Mouse (Mus musculus): Measurements from ENCODE around the gene Tpi1.
A peak's percentile ranks its signal among the peaks of the same experiment; 100 is the strongest.
"Not testable (repeated sequence)": the region's sequence is repeated elsewhere in the genome, so short reads cannot be mapped to it uniquely, and the experiment has no call there.

Gene Tpi1

DNA sequence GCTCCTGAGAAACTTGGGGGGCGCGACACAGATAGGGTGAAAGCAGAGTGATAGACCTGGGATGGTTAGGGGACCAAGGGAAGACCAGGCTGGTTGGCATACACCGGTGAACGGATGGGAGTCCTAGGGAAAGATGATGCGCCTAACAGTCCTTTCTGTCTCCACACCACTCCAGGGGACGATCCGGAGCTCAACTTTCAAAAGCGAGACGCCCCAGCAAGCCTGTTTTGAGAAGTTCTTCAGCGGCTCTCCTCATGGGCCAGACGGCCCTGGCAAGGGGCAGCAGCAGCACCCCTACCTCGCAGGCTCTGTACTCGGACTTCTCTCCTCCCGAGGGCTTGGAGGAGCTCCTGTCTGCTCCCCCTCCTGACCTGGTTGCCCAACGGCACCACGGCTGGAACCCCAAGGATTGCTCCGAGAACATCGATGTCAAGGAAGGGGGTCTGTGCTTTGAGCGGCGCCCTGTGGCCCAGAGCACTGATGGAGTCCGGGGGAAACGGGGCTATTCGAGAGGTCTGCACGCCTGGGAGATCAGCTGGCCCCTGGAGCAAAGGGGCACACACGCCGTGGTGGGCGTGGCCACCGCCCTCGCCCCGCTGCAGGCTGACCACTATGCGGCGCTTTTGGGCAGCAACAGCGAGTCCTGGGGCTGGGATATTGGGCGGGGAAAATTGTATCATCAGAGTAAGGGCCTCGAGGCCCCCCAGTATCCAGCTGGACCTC is 4.9 kb downstream of the Tpi1 start:
- peak; percentile 93 for DNase-seq (ENCODE audit: low spot score)

GRCm38 (mm10) chr6:124808358-124809012 is 5.6 kb downstream of the Tpi1 start, which contains the start of gene Spsb2:
Gene Spsb2, plus strand, starts transcription at chr6:124808661.
- peak; percentile 85 for DNase-seq (ENCODE audit: low spot score)

DNA sequence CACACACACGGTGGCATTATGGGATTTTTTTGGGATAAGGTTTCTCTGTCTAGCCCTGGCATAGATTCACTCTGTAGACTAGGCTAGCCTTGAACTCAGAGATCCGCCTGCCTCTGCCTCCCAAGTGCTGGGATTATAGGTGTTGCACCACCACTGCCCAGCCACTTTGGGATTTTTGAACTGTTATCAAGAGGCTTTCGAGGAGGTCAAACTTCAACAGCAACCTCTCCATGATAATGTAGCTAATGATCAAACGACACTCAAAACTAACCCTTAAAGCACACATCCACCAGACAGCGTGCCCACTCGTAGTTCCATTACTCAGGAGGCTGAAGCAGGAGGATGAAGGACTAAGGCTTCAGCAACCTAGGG is 6.1 kb downstream of the Tpi1 start:
- DNase-seq (ENCODE audit: low spot score) = no peak

GRCm38 (mm10) chr6:124807366-124807765 is 6.7 kb downstream of the Tpi1 start:
- DNase-seq (ENCODE audit: low spot score) = no peak

- no peak for DNase-seq (ENCODE audit: low spot score)
These were observed 7.5 kb downstream of the Tpi1 start for GRCm38 (mm10) chr6:124806446-124807140.

- peak; percentile 94 for DNase-seq (ENCODE audit: low spot score)
These were observed 8.5 kb downstream of the Tpi1 start for GRCm38 (mm10) chr6:124805341-124806321.

DNA sequence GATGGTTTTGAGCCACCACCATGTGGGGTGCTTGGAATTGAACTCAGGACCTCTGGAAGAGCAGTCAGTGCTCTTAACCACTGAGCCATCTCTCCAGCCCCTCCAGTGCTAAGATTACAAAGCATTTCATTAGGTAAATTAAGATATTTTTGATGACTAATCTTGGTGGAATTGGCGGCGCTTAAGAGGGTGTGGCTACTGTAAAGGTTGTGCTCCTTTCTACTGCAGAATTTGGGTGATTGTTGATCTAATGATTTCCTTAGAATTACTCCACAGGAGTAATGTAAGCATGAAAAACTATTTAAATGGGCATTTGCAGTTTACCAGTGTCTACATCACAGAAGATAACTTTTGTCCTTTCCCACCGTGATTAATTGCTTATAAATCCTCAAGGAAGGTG is 9.8 kb downstream of the Tpi1 start:
- DNase-seq (ENCODE audit: low spot score) = no peak

- DNase-seq (ENCODE audit: low spot score) = not testable (repeated sequence)
These were observed 10.4 kb downstream of the Tpi1 start for GRCm38 (mm10) chr6:124803691-124804090.

- no peak for DNase-seq (ENCODE audit: low spot score)
These were observed 11.0 kb downstream of the Tpi1 start for GRCm38 (mm10) chr6:124803061-124803460.

GRCm38 (mm10) chr6:124802400-124802799 is 11.7 kb downstream of the Tpi1 start:
- peak; percentile 40 for DNase-seq (ENCODE audit: low spot score)

DNA sequence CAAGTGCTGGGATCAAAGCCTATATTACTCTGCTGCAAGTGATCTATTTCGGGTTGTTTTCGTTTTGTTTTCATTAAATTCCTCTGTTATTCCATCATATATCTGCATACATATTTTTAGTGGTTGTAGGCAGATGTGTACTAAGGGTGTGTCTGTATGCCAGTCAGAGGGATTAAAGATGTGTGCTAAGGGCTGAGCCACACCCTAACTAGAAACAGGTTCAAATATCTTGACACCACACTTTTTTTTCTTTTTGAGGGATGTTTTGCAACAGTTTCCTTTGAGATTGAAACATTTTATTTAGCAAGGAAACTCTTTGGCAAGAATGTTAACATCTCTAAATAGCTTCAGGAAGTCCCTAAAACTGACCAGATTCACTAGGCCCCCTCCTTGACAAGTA is 17.9 kb downstream of the Tpi1 start:
- DNase-seq (ENCODE audit: low spot score) = no peak

DNA sequence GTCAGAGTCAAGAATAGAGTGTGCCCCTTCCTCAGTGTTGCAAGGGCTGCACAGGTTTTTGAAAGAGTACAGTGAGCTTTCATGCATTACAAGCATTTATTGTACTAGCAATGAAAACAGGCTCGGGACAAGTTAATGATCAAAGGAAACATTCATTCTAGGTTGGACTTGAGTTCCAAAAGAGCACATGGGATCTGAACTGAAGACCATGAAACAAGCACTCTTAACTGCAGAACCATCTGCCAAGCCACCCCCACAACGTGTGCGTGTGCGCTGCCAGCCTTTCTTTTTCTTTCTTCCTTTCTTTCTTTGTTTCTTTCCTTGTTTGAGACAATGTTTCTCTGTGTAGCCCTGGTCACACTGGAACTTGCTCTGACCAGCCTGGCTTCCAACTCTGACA is 18.3 kb downstream of the Tpi1 start:
- no peak for DNase-seq (ENCODE audit: low spot score)

DNA sequence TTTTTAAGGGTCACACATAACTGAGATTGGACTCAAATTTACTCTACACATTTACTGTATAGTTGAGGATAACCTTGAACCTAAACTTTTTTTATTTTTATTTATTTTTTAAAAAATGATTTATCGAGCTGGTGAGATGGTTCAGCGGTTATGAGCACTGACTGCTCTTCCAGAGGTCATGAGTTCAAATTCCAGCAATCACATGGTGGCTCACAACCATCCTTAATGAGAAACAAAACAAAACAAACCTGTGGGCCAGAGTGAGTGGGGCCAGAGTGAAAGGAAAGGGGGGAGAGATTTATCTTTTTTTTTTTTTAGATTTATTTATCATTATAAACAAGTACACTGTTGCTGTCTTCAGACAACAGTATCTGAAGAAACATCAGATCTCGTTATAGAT is 22.2 kb downstream of the Tpi1 start:
- DNase-seq (ENCODE audit: low spot score) = no peak

DNA sequence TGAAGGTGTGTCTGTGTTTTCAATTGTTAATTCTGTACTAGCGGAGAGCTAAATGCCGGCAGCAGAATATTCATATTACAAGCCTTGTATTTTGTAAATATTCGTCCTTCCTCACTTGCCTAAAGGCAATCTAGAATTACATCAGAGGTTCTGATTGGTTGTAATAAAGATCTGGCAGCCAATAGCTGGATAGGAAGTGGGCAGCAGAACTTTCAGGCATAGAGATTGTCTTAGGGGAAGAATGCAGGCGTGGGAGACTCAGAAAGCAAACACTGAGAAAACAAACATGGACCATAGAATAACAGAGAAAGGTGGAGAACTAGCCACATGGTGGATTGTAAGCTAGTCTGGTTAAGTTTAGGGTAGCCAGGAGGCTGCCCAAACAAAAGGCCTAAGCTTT is 24.0 kb downstream of the Tpi1 start:
- no peak for DNase-seq (ENCODE audit: low spot score)

- DNase-seq (ENCODE audit: low spot score) = no peak
These were observed 24.6 kb downstream of the Tpi1 start for GRCm38 (mm10) chr6:124789519-124789918.

DNA sequence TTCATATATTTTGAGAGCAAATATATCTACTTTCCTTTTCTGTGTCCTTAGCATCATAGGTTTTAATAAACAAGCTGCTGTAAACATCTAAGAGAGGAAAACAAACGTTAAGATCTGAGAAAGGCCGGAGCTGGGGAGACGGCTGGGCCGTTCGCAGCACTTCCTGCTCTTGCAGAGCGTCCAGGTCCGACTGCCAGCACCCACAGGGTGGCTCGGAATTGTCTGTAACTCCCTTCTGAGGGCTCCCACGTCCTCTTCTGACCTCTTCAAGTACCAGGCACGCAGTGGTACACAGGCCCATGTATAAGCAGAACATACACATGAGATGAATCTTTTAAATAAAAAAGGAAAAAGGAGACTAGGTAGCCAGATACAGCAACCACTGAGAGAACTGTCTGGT is 26.4 kb downstream of the Tpi1 start:
- DNase-seq (ENCODE audit: low spot score) = no peak

DNA sequence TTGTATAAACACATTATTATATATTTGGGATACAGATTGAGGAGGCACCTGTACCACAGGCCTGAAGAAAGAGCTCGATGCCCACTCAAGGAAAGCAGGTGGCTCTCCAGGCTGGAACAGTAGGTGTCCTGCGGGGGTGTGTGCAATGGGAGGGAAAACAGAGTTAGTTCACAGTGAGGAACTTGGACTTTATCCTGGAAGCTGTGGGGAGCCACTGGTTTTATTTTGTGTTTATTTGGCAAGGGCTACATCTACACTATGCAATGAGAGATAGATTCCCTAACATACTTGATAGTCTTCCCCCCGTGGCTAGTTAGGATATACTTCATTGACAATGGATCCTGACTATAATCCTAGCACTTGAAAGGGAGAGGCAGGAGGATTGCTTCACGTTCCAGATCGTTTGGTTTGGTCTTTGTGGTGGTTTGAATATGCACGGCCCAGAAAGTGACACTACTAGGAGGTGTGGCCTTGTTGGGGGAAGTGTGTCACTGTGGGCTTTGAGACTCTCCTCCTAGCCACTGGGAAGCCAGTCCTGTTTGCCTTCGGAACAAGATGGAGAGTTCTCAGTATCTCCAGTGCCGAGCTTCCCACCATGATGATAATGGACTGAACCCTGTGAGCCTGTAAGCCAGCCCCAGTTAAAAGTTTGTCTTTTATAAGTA is 27.2 kb downstream of the Tpi1 start:
- DNase-seq (ENCODE audit: low spot score) = no peak

DNA sequence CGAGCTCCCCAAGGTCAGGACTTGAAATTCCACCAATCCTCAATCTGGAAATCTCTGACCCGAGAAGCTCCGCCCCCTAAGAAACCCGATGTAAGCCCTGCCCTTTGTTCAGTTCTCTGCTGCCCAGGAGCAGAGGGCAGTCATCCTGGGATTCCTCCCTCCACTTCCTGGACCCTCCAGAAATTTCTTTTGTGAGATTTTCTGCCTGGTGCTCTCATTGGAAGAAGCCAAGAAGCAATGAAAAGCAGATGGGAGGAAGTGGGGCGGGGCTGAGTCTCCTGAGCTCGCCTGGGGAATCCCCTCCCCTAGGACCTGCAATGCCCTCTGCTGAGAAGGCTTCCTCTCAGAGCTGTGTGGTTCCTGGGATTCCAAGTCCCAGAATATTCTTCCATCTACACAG is 31.7 kb downstream of the Tpi1 start:
- peak; percentile 68 for DNase-seq (ENCODE audit: low spot score)

- no peak for DNase-seq (ENCODE audit: low spot score)
These were observed 33.2 kb downstream of the Tpi1 start for GRCm38 (mm10) chr6:124780917-124781316.

- peak; percentile 76 for DNase-seq (ENCODE audit: low spot score)
These were observed 34.1 kb downstream of the Tpi1 start for GRCm38 (mm10) chr6:124779984-124780416.

DNA sequence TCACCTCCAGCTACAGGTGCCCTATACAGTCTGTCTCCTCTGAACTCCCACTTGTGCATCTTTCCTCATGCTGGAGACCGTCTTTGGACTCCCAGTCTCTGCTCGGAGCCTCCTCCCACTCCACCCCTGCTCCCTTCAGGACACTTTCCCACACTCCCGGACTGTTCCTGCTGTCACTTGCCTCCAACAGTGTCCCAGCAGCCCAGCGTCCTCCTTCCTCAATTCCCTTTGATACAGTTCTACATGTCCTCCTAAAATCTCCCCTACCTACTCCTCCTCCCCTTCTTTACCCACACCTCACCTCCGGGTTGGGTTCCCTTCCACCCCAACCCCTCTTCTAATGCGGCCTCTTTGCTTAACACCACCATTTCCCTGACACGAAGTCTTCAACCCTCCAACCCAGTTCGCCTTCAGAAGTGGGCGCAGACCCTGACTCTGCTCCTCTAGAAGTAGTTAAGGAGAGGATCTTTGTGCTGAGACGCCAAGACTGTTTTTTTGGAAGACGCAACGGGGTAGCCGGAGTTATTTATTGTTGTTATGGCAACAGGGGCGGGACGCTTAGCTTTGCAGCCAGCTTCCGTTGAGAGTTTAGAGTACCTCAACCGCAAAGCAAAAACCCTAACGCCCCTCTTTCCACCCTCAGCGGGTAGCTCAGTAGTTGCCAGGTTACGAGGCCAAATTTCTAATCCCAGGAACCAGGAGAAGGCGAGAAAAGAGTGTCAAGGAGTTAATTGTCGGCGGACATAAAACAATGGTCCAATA is 34.7 kb downstream of the Tpi1 start, which contains the start of gene Lrrc23:
TSS of gene Lrrc23 (minus strand) at position 506 of the 762 bp plus-strand sequence.
- DNase-seq (ENCODE audit: low spot score) = peak; percentile 76
